Mouse (Mus musculus) lung, postnatal 4 days (tissue): Measurements from ENCODE around the gene Myadm.
"Not testable (repeated sequence)": the region's sequence is repeated elsewhere in the genome, so short reads cannot be mapped to it uniquely, and the experiment has no call there.

Source experiments
- DNase-seq, 2 experiments: peaks; one replicate each; pipeline ENCODE4 v3.0.0; 2021

The Myadm gene

GRCm38 (mm10) chr7:3288976-3289970 lies at the start of gene Myadm, which contains the start of gene Prkcg:
Gene Myadm, plus strand, starts transcription at chr7:3289080.
Gene Prkcg, plus strand, starts transcription at chr7:3289179.
- peak; percentile 88 to 91 for DNase-seq

GRCm38 (mm10) chr7:3239193-3239592 lies 49.7 kb upstream of the Myadm start:
- DNase-seq = no peak

- DNase-seq = no peak
Observed at GRCm38 (mm10) chr7:3260701-3261100, 28.2 kb upstream of the Myadm start.

GRCm38 (mm10) chr7:3261446-3261845 lies 27.4 kb upstream of the Myadm start:
- DNase-seq = no peak

- DNase-seq = peak in 1 of 2 experiments; percentile 56
Observed at GRCm38 (mm10) chr7:3262789-3263188, 26.1 kb upstream of the Myadm start.

GRCm38 (mm10) chr7:3264390-3265022 lies 24.4 kb upstream of the Myadm start:
- no peak for DNase-seq

- DNase-seq = no peak
Observed at GRCm38 (mm10) chr7:3265311-3265710, 23.6 kb upstream of the Myadm start.

GRCm38 (mm10) chr7:3267261-3267660 lies 21.6 kb upstream of the Myadm start:
- no peak for DNase-seq

GRCm38 (mm10) chr7:3267888-3268287 lies 21.0 kb upstream of the Myadm start:
- DNase-seq = no peak

GRCm38 (mm10) chr7:3268291-3268690 lies 20.6 kb upstream of the Myadm start:
- DNase-seq = no peak

- DNase-seq = no peak
Observed at GRCm38 (mm10) chr7:3272206-3272605, 16.7 kb upstream of the Myadm start.

- DNase-seq = peak in 1 of 2 experiments; percentile 36
Observed at GRCm38 (mm10) chr7:3275455-3276170, 13.3 kb upstream of the Myadm start.

GRCm38 (mm10) chr7:3276781-3277180 lies 12.1 kb upstream of the Myadm start:
- DNase-seq = not testable (repeated sequence)

- no peak for DNase-seq
Observed at GRCm38 (mm10) chr7:3280080-3280653, 8.7 kb upstream of the Myadm start.

- DNase-seq = peak; percentile 36 to 44
Observed at GRCm38 (mm10) chr7:3280654-3281153, 8.2 kb upstream of the Myadm start.

- no peak for DNase-seq
Observed at GRCm38 (mm10) chr7:3281741-3282140, 7.1 kb upstream of the Myadm start.

GRCm38 (mm10) chr7:3283081-3283875 lies 5.6 kb upstream of the Myadm start:
- DNase-seq = no peak

- no peak for DNase-seq
Observed at GRCm38 (mm10) chr7:3284604-3285003, 4.3 kb upstream of the Myadm start.

- DNase-seq = no peak
Observed at GRCm38 (mm10) chr7:3286036-3286435, 2.8 kb upstream of the Myadm start.

- DNase-seq = peak; percentile 38 to 52
Observed at GRCm38 (mm10) chr7:3287186-3287585, 1.7 kb upstream of the Myadm start.

- DNase-seq = peak; percentile 99
Observed at GRCm38 (mm10) chr7:3290257-3291033, 1.6 kb downstream of the Myadm start.
